Mouse (Mus musculus) ES-E14 (cell line): ENCODE measurements around the gene Acss1. TPM values are rescaled to one million over a fixed set of nuclear protein-coding genes. Genes with fewer than 3 reads are reported as not detected.

ENCODE experiments used
- DNase-seq: peaks from one replicate; pipeline ENCODE4 v3.0.0-alpha.2; 2013; ENCODE audit warnings: low read depth, low spot score
- H3K27ac ChIP-seq: 2 replicates; pipeline ENCODE4 v1.5.1; 2012; ENCODE audit warnings: low read depth, mild to moderate bottlenecking, low read length, moderate library complexity, mixed read lengths; ENCODE audit not compliant: poor library complexity, insufficient read depth, severe bottlenecking
- H3K36me3 ChIP-seq: 2 replicates; pipeline ENCODE4 v1.6.1; 2012; ENCODE audit warnings: mild to moderate bottlenecking, low read length, moderate library complexity, mixed read lengths; ENCODE audit not compliant: control insufficient read depth, poor library complexity, insufficient read depth, severe bottlenecking
- H3K4me1 ChIP-seq, 2 experiments: fragments of 150-350 bp in 1 of 2; sonication (generic) in 1 of 2; 2 replicates each; pipeline ENCODE4 v1.6.1; 2012; ENCODE audit warnings: low read length in 2 of 2, mild to moderate bottlenecking in 1 of 2, mixed read lengths in 1 of 2; ENCODE audit not compliant: control insufficient read depth in 2 of 2, insufficient read depth in 2 of 2, poor library complexity in 1 of 2
- H3K4me3 ChIP-seq, 2 experiments: fragments of 150-350 bp in 1 of 2; sonication (generic) in 1 of 2; 2 replicates each; pipeline ENCODE4 v1.5.1; 2012; ENCODE audit warnings: low read length in 2 of 2, low read depth in 1 of 2, mild to moderate bottlenecking in 1 of 2, mixed read lengths in 1 of 2; ENCODE audit not compliant: insufficient read depth in 1 of 2, poor library complexity in 1 of 2, severe bottlenecking in 1 of 2
- H3K9ac ChIP-seq: 2 replicates; pipeline ENCODE4 v1.6.1; 2012; ENCODE audit warnings: low read depth, mild to moderate bottlenecking, low read length, mixed read lengths; ENCODE audit not compliant: poor library complexity, insufficient read depth, severe bottlenecking
- H3K9me3 ChIP-seq: fragments of 150-350 bp; sonication (generic); 2 replicates; pipeline ENCODE4 v1.6.1; 2012; ENCODE audit warnings: low read depth, mild to moderate bottlenecking, low read length; ENCODE audit not compliant: control insufficient read depth, insufficient read depth
- CHD2 ChIP-seq: IDR thresholded peaks from 2 replicates; pipeline ENCODE4 v1.6.1; 2014; ENCODE audit warnings: mild to moderate bottlenecking, low read depth, low read length, inconsistent platforms
- HCFC1 ChIP-seq: IDR thresholded peaks from 2 replicates; pipeline ENCODE4 v1.6.1; 2012; ENCODE audit warnings: low read length, inconsistent platforms, borderline replicate concordance; ENCODE audit not compliant: insufficient read depth
- MAFK ChIP-seq: IDR thresholded peaks from 2 replicates; pipeline ENCODE4 v1.6.1; 2014; ENCODE audit warnings: mild to moderate bottlenecking, low read depth, low read length, inconsistent platforms; ENCODE audit not compliant: insufficient read depth
- ZC3H11A ChIP-seq: IDR thresholded peaks from 2 replicates; pipeline ENCODE4 v1.6.1; 2012; ENCODE audit warnings: low read depth, mild to moderate bottlenecking, inconsistent platforms, low read length, borderline replicate concordance
- ZNF384 ChIP-seq: IDR thresholded peaks from 2 replicates; pipeline ENCODE4 v1.6.1; 2012; ENCODE audit warnings: low read depth, low read length, inconsistent platforms
- in situ Hi-C, 2 experiments: fragments of 600-800 bp; cut with MboI; formaldehyde crosslinking; loops; one replicate each; pipeline ENCODE4 v1.15.1; 2025; ENCODE audit warnings: low sequenced_read_pairs in 2 of 2, inconsistent platforms in 1 of 2; ENCODE audit not compliant: unreplicated experiment in 2 of 2
- total RNA-seq: library from RNA; depleted of rRNA; stranded (reverse); fragments of 300-350 nt; gene quantifications from 2 replicates; pipeline ENCODE4 v1.2.3, GENCODE M21; 2012

The Acss1 gene
- total RNA-seq, 1 experiment = 3.2 TPM

GRCm38 (mm10) chr2:150667065-150667819 is 1.1 kb downstream of the Acss1 start:
- in situ Hi-C loops = no loop called here
- Histone ChIP-seq H3K4me3 (peak overlapping the region; percentile 81 to 82), H3K4me1 (peaks cover 4 to 12% of the 10 kb centered on the region in 2 experiments; a peak in 1 of 4 replicates), H3K36me3 (no peaks in the 10 kb centered on the region), H3K9ac (no peak overlapping the region), H3K9me3 (no peaks in the 10 kb centered on the region), H3K27ac (no peak overlapping the region)
- no peak for DNase-seq
- TF ChIP-seq ZC3H11A (no peak), HCFC1 (no peak), ZNF384 (no peak), MAFK (no peak), CHD2 (no peak)

- Histone ChIP-seq H3K27ac (no peak overlapping the region), H3K4me3 (peak overlapping the region in 1 of 2 experiments; percentile 82; a peak in 2 of 4 replicates), H3K4me1 (peaks cover 4 to 12% of the 10 kb centered on the region in 2 experiments; a peak in 1 of 4 replicates), H3K9me3 (no peaks in the 10 kb centered on the region), H3K36me3 (no peaks in the 10 kb centered on the region), H3K9ac (no peak overlapping the region)
- TF ChIP-seq ZNF384 = no peak
- no peak for TF ChIP-seq HCFC1
- TF ChIP-seq ZC3H11A = no peak
- TF ChIP-seq MAFK = no peak
- TF ChIP-seq CHD2 = no peak
- no peak for DNase-seq
- in situ Hi-C loops = no loop called here
Measured at GRCm38 (mm10) chr2:150666723-150667064, 1.6 kb downstream of the Acss1 start.

GRCm38 (mm10) chr2:150665534-150666451 is 2.5 kb downstream of the Acss1 start:
- Histone ChIP-seq H3K9me3 (no peaks in the 10 kb centered on the region), H3K36me3 (no peaks in the 10 kb centered on the region), H3K27ac (no peak overlapping the region), H3K9ac (no peak overlapping the region), H3K4me3 (no peak overlapping the region), H3K4me1 (peaks cover 4 to 12% of the 10 kb centered on the region in 2 experiments; a peak in 1 of 4 replicates)
- TF ChIP-seq CHD2 (no peak), MAFK (peak; percentile 62; the same call in 1 of the 2 replicates), ZNF384 (no peak), HCFC1 (no peak), ZC3H11A (no peak)
- in situ Hi-C loops = no loop called here
- no peak for DNase-seq

- H3K9me3 ChIP-seq = no peaks in the 10 kb centered on the region
- H3K9ac ChIP-seq = no peak overlapping the region
- H3K4me1 ChIP-seq = peaks cover 4 to 19% of the 10 kb centered on the region in 2 experiments; a peak in 2 of 4 replicates
- no peaks in the 10 kb centered on the region for H3K36me3 ChIP-seq
- in situ Hi-C loops = no loop called here
- no peak for DNase-seq
- H3K27ac ChIP-seq = no peak overlapping the region
- TF ChIP-seq ZC3H11A (no peak), CHD2 (no peak), ZNF384 (no peak), MAFK (no peak)
- H3K4me3 ChIP-seq = no peak overlapping the region
Measured at GRCm38 (mm10) chr2:150665006-150665405, 3.3 kb downstream of the Acss1 start.
